Mouse (Mus musculus) forebrain, postnatal 0 days (tissue): ENCODE results near the gene Rnase1. TPM values are rescaled to one million over a fixed set of nuclear protein-coding genes. Genes with fewer than 3 reads are reported as not detected.

Experiments used
- ATAC-seq: fragments of 200-750 bp; cut with Nextera tagmentation; 2 replicates; pipeline ENCODE4 v1.8.0; 2017; ENCODE audit warnings: mild to moderate bottlenecking, moderate library complexity
- DNase-seq: peaks from one replicate; pipeline ENCODE4 v3.0.0-alpha.2; 2015
- H3K27ac ChIP-seq: fragments of 300-500 bp; sonication (generic); 2 replicates; pipeline ENCODE4 v1.5.1; 2014; ENCODE audit warnings: low read depth, mild to moderate bottlenecking, antibody characterized with exemption, low read length, moderate library complexity, mixed read lengths
- H3K27me3 ChIP-seq: fragments of 300-500 bp; sonication (generic); 2 replicates; pipeline ENCODE4 v1.6.1; 2014; ENCODE audit warnings: mild to moderate bottlenecking, low read length, mixed read lengths; ENCODE audit not compliant: insufficient read depth
- H3K36me3 ChIP-seq: fragments of 300-500 bp; sonication (generic); 2 replicates; pipeline ENCODE4 v1.6.1; 2014; ENCODE audit warnings: mild to moderate bottlenecking, moderate library complexity; ENCODE audit not compliant: insufficient read depth
- H3K4me1 ChIP-seq: fragments of 300-500 bp; sonication (generic); 2 replicates; pipeline ENCODE4 v1.6.1; 2014; ENCODE audit warnings: antibody characterized with exemption; ENCODE audit not compliant: insufficient read depth
- H3K4me2 ChIP-seq: fragments of 300-500 bp; sonication (generic); 2 replicates; pipeline ENCODE4 v1.6.1; 2014; ENCODE audit warnings: low read depth, mild to moderate bottlenecking, moderate library complexity
- H3K4me3 ChIP-seq: fragments of 300-500 bp; sonication (generic); 2 replicates; pipeline ENCODE4 v1.5.1; 2014; ENCODE audit warnings: low read depth, low read length, mixed read lengths
- H3K9ac ChIP-seq: fragments of 300-500 bp; sonication (generic); 2 replicates; pipeline ENCODE4 v1.6.1; 2014; ENCODE audit warnings: mild to moderate bottlenecking
- H3K9me3 ChIP-seq: fragments of 300-500 bp; sonication (generic); 2 replicates; pipeline ENCODE4 v1.6.1; 2016; ENCODE audit warnings: low read length
- CTCF ChIP-seq: sonication (generic); IDR thresholded peaks from 2 replicates; pipeline ENCODE4 v1.5.1; 2016; ENCODE audit warnings: antibody characterized with exemption, control low read depth, low read depth
- WGBS: fragments of 180-500 bp; shearing (Covaris S2); extraction: QIAGEN DNeasy Blood & Tissue Kit; methylation state at CpG from one replicate; pipeline ENCODE4 v1.1.7; 2014; 5-methylcytosine and 5-hydroxymethylcytosine counted together
- polyA plus RNA-seq: library from polyadenylated mRNA; unstranded; fragments of >200 nt; fragmentation: Nextera tagmentation; extraction: Ambion mirVana; gene quantifications from 2 replicates; pipeline ENCODE4 v1.2.1, GENCODE M21; 2015
- total RNA-seq: library from RNA; depleted of rRNA; stranded (reverse); fragments of >200 nt; gene quantifications from 2 replicates; pipeline ENCODE4 v1.2.3, GENCODE M21; 2014

The Rnase1 gene
- total and polyA plus RNA-seq, 2 experiments from 2014 or later: 0.21 TPM; not detected in 1

DNA sequence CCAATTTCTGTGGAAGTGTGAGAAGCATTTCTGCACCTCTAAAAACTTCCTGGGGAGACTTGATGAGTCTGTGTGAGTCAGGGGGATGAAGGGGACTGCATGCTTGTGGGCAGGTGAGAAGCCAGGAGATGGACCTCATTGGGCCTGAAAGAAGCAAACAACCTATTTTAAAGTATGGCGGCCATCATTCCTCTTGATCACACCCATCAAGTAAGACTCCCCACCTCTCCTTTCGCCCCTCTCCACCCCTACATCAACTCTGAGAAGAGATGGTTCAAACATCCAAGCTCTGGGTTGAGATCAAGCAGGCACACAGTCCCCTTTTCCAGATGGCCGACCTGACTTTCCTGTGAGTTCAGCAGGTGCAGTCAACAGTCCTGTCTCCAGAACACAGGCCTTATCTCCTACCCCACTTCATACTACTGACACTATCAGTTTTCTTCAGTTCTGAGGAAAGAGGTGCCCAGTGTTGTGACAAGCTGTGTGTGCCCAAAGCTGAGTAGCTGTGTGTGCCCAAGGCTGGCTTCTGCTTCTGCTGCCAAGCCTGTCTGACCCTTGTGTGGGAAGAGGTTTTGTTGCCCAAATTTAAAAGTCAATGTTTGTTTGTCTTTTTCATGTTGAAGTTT lies 3.7 kb upstream of the Rnase1 start:
- H3K4me3 ChIP-seq: no peak overlapping the region
- H3K9ac ChIP-seq: no peak overlapping the region
- H3K4me1 ChIP-seq: no peaks in the 10 kb centered on the region
- TF ChIP-seq CTCF: no peak
- H3K9me3 ChIP-seq: no peaks in the 10 kb centered on the region
- ATAC-seq: no peak
- no peak for DNase-seq
- WGBS: 91% methylated on average over 3 of the region's 3 CpGs
- no peaks in the 10 kb centered on the region for H3K36me3 ChIP-seq
- no peaks in the 10 kb centered on the region for H3K27me3 ChIP-seq
- H3K27ac ChIP-seq: no peak overlapping the region
- H3K4me2 ChIP-seq: no peak overlapping the region

DNA sequence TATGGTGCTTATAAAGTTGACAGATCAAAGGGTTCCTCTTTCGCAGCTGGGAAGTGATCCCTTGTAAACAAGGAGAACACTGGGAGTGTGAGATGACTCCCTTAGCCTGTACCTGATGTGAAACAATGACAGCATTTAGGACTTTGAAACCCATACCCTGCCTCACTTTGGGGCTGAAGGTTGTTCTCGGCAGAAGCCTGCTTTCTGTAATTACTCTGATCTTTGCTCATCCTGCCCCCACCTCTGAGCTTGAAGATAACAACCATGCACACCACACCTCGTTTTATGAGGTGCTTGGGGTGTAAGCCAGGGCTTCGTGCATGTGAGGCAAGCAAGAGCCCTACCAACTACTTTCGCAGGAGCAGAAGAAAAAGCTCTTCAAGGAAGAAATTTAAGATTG lies 2.6 kb upstream of the Rnase1 start:
- Histone ChIP-seq H3K4me3 (no peak overlapping the region), H3K4me2 (no peak overlapping the region), H3K36me3 (no peaks in the 10 kb centered on the region), H3K9me3 (no peaks in the 10 kb centered on the region), H3K9ac (no peak overlapping the region), H3K27ac (no peak overlapping the region), H3K27me3 (no peaks in the 10 kb centered on the region), H3K4me1 (no peaks in the 10 kb centered on the region)
- ATAC-seq (no peak), DNase-seq (no peak)
- TF ChIP-seq CTCF: no peak
- WGBS: 73% methylated on average over 5 of the region's 5 CpGs

DNA sequence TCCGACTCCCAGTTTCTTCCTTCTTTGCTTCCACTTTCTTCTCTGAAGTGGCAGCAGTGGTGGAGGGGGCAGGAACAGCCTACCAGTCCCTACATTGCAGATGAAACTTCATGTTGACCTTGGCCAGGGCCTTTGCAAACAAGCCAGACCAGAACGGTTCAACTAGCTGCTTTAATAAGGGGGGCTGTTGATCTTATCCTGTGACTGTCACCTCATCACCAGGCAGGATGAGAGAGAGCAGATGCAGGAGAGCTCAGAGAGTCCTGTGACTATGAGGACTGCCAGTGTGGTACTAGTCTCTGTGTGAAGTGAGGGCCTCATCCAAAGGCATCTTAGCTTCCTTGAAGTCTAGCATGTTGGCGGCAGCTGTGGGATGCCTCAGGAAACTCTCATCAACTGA lies 1.4 kb upstream of the Rnase1 start:
- WGBS: 84% methylated on average over 3 of the region's 3 CpGs
- no peaks in the 10 kb centered on the region for H3K4me1 ChIP-seq
- TF ChIP-seq CTCF: no peak
- ATAC-seq (no peak), DNase-seq (no peak)
- H3K27me3 ChIP-seq: no peaks in the 10 kb centered on the region
- no peaks in the 10 kb centered on the region for H3K9me3 ChIP-seq
- H3K9ac ChIP-seq: no peak overlapping the region
- H3K4me2 ChIP-seq: no peak overlapping the region
- H3K4me3 ChIP-seq: no peak overlapping the region
- no peaks in the 10 kb centered on the region for H3K36me3 ChIP-seq
- H3K27ac ChIP-seq: no peak overlapping the region

DNA sequence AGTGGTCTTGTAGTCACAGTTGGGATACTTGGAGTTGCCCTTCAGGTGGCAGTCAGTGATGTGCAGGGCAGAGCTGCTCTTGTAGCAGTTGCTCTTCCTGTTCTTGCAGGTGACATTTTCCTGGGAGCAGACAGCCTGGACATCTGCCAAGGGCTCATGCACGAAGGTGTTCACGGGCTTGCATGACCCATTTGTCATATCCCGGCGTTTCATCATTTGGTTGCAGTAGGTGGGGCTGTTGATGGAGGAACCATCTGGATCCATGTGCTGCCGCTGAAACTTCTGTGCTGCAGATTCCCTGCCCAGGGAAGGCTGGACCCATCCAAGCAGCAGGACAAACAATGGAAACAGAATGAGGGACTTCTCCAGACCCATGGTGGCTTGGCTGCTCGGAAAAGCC lies 1.1 kb downstream of the Rnase1 start:
- no peaks in the 10 kb centered on the region for H3K9me3 ChIP-seq
- no peaks in the 10 kb centered on the region for H3K27me3 ChIP-seq
- H3K4me2 ChIP-seq: no peak overlapping the region
- no peaks in the 10 kb centered on the region for H3K36me3 ChIP-seq
- 82% methylated on average over 6 of the region's 6 CpGs for WGBS
- ATAC-seq (no peak), DNase-seq (no peak)
- no peak for TF ChIP-seq CTCF
- H3K9ac ChIP-seq: no peak overlapping the region
- no peaks in the 10 kb centered on the region for H3K4me1 ChIP-seq
- no peak overlapping the region for H3K4me3 ChIP-seq
- no peak overlapping the region for H3K27ac ChIP-seq

DNA sequence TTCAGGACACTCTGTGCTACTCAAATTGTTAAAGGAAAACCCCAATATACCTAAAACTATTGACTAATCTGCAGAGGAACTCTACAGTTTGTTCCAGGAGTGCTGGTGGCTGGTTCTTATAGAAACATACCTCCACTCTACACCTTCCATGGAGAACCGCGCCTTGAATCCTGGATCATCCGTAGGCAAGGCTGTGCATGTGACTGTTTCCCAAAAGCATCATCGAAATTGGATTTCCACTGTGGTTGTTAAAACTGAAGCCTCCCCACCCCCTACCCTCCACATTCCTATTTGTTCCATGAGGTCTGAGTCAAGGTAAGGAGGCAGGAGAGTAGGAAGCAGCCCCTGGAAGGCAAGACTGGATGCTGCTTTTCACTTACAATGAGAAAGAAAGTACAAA lies 2.1 kb downstream of the Rnase1 start:
- H3K4me3 ChIP-seq: no peak overlapping the region
- no peaks in the 10 kb centered on the region for H3K36me3 ChIP-seq
- ATAC-seq: no peak
- DNase-seq: no peak
- no peaks in the 10 kb centered on the region for H3K27me3 ChIP-seq
- no peaks in the 10 kb centered on the region for H3K4me1 ChIP-seq
- no peak overlapping the region for H3K9ac ChIP-seq
- no peaks in the 10 kb centered on the region for H3K9me3 ChIP-seq
- no peak for TF ChIP-seq CTCF
- WGBS: 97% methylated on average over 4 of the region's 4 CpGs
- H3K4me2 ChIP-seq: no peak overlapping the region
- H3K27ac ChIP-seq: no peak overlapping the region

DNA sequence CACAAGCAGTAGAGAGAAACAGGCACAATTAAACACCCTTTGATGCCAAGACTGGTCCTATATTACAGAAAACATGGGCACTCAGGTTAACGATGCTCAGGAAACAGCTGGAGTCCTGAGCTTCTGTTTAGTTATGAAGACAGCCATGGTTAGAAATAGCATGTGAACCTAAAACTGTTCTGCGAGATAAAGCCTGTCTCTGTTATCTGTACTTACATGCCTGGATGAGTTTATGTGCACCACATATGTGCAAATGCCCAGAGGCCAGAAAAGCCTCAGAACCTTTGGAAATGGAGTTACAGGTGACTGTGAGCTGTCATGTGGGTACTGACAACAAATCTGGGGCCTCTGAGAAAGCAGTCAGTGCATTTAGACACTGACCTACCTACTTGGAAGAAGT lies 2.6 kb downstream of the Rnase1 start:
- Histone ChIP-seq H3K27me3 (no peaks in the 10 kb centered on the region), H3K4me2 (no peak overlapping the region), H3K27ac (no peak overlapping the region), H3K36me3 (no peaks in the 10 kb centered on the region), H3K4me1 (no peaks in the 10 kb centered on the region), H3K4me3 (no peak overlapping the region), H3K9me3 (no peaks in the 10 kb centered on the region), H3K9ac (no peak overlapping the region)
- WGBS: 71% methylated on average over 2 of the region's 2 CpGs
- ATAC-seq: no peak
- DNase-seq: no peak
- no peak for TF ChIP-seq CTCF

DNA sequence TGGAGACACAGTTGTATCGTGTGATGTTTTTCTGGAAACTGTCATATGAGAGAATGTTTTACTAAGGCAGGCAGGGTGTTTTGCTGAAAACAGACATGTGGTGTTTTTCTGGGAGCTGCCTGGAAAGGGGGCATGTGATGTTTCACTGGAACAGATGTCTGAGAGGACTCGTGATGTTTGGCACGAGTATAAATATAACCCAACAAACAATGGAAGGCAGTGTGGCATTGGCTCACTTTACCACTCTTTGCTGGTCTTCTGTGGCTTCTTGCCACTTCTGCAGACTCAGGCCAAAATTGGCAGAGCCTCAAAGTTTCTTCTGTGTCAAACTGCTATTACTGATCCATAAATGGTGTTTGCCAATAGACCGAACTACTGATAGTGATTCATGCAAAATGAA lies 3.3 kb downstream of the Rnase1 start:
- no peaks in the 10 kb centered on the region for H3K27me3 ChIP-seq
- H3K36me3 ChIP-seq: no peaks in the 10 kb centered on the region
- 58% methylated on average over 4 of the region's 4 CpGs for WGBS
- H3K4me3 ChIP-seq: no peak overlapping the region
- H3K9ac ChIP-seq: no peak overlapping the region
- H3K27ac ChIP-seq: no peak overlapping the region
- TF ChIP-seq CTCF: no peak
- DNase-seq: peak; percentile 9
- no peaks in the 10 kb centered on the region for H3K4me1 ChIP-seq
- peak; percentile 51 for ATAC-seq
- no peaks in the 10 kb centered on the region for H3K9me3 ChIP-seq
- no peak overlapping the region for H3K4me2 ChIP-seq
